Mouse (Mus musculus): ENCODE measurements at regions not wholly inside any gene's neighbourhood (a gene's known extent, or its start where the extent isn't known, plus 50 kb on each side); places are given as distances from the start of the nearest gene placed in this dataset.

GRCm38 (mm10) chr1:158161533-158161932 is 194.6 kb downstream of the Brinp2 start:
- DNase-seq (ENCODE audit: low spot score in 2 of 2), result peak in 1 of 2 experiments; percentile 1

GRCm38 (mm10) chr1:158163411-158163810 is 192.7 kb downstream of the Brinp2 start:
- DNase-seq (ENCODE audit: low spot score in 2 of 2), result no peak

GRCm38 (mm10) chr1:158170006-158170405 is 186.1 kb downstream of the Brinp2 start:
- no peak for DNase-seq (ENCODE audit: low spot score in 2 of 2)

- DNase-seq (ENCODE audit: low spot score in 2 of 2), result no peak
Observed at GRCm38 (mm10) chr1:158180095-158180494, 176.0 kb downstream of the Brinp2 start.

GRCm38 (mm10) chr1:158181296-158181695 is 174.8 kb downstream of the Brinp2 start:
- DNase-seq (ENCODE audit: low spot score in 2 of 2), result no peak

GRCm38 (mm10) chr1:158187651-158188050 is 168.5 kb downstream of the Brinp2 start:
- no peak for DNase-seq (ENCODE audit: low spot score in 2 of 2)

- peak; percentile 53 to 76 for DNase-seq (ENCODE audit: low spot score in 2 of 2)
Observed at GRCm38 (mm10) chr1:158192841-158193551, 163.1 kb downstream of the Brinp2 start.

- DNase-seq (ENCODE audit: low spot score in 2 of 2), result no peak
Observed at GRCm38 (mm10) chr1:158193968-158194565, 162.1 kb downstream of the Brinp2 start.
